Mouse (Mus musculus) layer of hippocampus, adult 18-20 months (tissue): ENCODE data around the gene Sox5. TPM values are rescaled to one million over a fixed set of nuclear protein-coding genes. Genes with fewer than 3 reads are reported as not detected.

ENCODE experiments used
- DNase-seq, 2 experiments: peaks; one replicate each; pipeline ENCODE4 v3.0.0; 2022; ENCODE audit warnings: low spot score in 2 of 2
- total RNA-seq, 2 experiments: library from RNA; stranded (reverse); gene quantifications; 2 replicates each; pipeline ENCODE4 v1.2.3; 2021

Gene Sox5
- total RNA-seq, 2 experiments from 2014 or later, result 31.3 to 37.0 TPM

DNA sequence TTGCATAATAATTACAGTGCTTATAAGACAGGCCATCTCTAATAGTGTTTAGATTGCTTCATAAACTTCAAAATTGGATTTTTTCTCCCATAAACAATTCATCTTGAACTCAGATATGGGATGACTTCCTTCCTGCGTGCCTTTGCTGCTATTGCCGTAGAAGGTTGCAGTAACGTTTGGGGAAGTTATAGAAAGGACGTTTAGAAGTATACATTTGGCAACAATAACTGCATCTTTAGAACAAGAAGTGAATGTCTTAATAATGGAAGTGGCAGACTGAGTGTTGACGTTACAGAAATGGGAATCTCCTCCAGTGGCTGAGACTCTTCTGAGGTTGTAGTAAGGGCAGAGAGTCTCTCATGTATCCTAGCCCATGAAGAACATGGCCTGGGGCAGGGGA is 955.0 kb downstream of the Sox5 start:
- no peak for DNase-seq

DNA sequence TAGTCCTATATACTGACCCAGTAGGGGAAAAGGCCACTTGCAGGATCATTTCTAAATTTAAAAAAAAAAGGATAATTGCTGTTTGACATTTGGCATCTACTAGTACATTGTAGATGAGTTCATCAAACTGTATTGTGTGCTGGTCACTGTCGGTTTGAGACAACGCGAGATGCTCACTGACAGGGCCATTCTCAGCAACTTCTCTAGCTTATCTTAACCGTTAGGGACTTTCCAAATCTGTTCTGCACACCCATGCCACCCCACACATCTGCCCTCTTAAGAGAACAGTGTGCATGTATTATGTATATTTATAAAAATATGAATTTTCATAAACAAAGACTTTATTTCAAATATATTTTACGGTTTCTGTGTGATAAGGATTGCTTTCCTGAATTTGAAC is 955.8 kb downstream of the Sox5 start:
- no peak for DNase-seq

- DNase-seq, result no peak
Observed at GRCm38 (mm10) chr6:143825086-143825485, 956.7 kb downstream of the Sox5 start.

- no peak for DNase-seq
Observed at GRCm38 (mm10) chr6:143788446-143788845, 993.3 kb downstream of the Sox5 start.

DNA sequence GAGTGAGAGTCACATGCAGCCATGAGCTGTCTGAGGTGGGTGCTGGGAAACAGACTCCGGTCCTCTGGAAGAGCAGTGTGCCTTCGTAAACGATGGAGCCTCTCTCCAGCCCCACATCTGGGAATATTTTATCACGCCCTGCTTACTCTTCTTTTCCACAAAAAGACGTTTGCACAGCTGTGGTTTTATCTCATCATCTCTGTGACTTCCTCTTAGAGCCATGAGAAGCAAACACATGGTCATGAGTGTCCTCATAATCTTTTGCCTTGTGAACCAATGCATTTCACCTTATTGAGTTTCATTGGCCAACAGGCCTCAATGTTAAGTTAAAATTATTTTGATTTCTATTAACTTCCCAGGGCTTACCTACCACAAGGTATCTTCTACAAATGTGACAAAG is 994.4 kb downstream of the Sox5 start:
- DNase-seq, result no peak

GRCm38 (mm10) chr6:143785685-143786084 is 996.1 kb downstream of the Sox5 start:
- no peak for DNase-seq
